Comparison of ENCODE assay signal across 26 mouse cellular contexts in genomic region chr3:90016626-90017025, GRCm38 (mm10). TPM values are rescaled to one million over a fixed set of nuclear protein-coding genes. Genes with fewer than 3 reads are reported as not detected.
A peak's percentile ranks its signal among the peaks of the same experiment; 100 is the strongest.
DNase-seq lines count a peak whose midpoint lies in the region; ATAC-seq and TF ChIP-seq lines count a peak whose summit lies in the region.
"Had no signal": no experiment of that assay in that cellular context is flagged by ENCODE, and none has a peak within 500 bp of the region (broad histone marks: within the 10 kb centered on the region; RNA-seq: fewer than 3 reads in every experiment).

No protein-coding gene starts in this region.

- no peak overlapping the region for H3K9ac ChIP-seq in MEL (ENCODE audit: control insufficient read depth, low read depth, low read length, poor library complexity, severe bottlenecking)
- H3K9ac ChIP-seq: embryonic facial prominence, embryonic 12.5 days; forebrain, embryonic 13.5 days; forebrain, embryonic 15.5 days; forebrain, postnatal 0 days had no signal

- H3K9me3 ChIP-seq in MEL (replicated peaks; ENCODE audit: insufficient read depth, low read length), result no peaks in the 10 kb centered on the region
- H3K9me3 ChIP-seq: embryonic facial prominence, embryonic 10.5 days; embryonic facial prominence, embryonic 12.5 days; forebrain, embryonic 13.5 days; forebrain, embryonic 15.5 days; G1E had no signal

- no peak for TF ChIP-seq RAD21 in MEL (IDR thresholded peaks at IDR 0.05; ENCODE audit: low read depth, low read length)

- DNase-seq in MEL (ENCODE audit: low read depth, low spot score), result peak; percentile 89
- DNase-seq in thymus, postnatal 25 days, result no peak
- no peak for DNase-seq in kidney, postnatal 25 days
- DNase-seq in cerebellum, postnatal 4 days (ENCODE audit: low spot score in 2 of 2), result no peak
- DNase-seq: adrenal gland, adult 8-10 months; adrenal gland, postnatal 14 days; adrenal gland, postnatal 36 days; B cell, adult 2 months; cerebellum, adult 11-12 months; cerebellum, adult 2 months; cerebellum, adult 9-10 months; cerebellum, postnatal 10 days; cerebellum, postnatal 36 days; embryo, embryonic 11 days; forebrain, postnatal 0 days had no signal

- ATAC-seq in common myeloid progenitor, adult 5-6 weeks (replicated peaks; ENCODE audit: low read depth, poor library complexity, severe bottlenecking), result 0 out of 2 replicates have a peak, but pooled peaks have one; percentile 22
- 0 out of 2 replicates have a peak, but pooled peaks have one; percentile 35 for ATAC-seq in monocyte, adult 5-6 weeks (replicated peaks; ENCODE audit: insufficient number of reproducible peaks, low FRiP score, low TSS enrichment, poor library complexity, severe bottlenecking)
- ATAC-seq: activated CD4-positive, CD25-positive, alpha-beta regulatory T cell, adult 4 months; CD4-positive, CD25-positive, alpha-beta regulatory T cell, adult 4 months; forebrain, embryonic 13.5 days; forebrain, embryonic 15.5 days; forebrain, postnatal 0 days; Patski had no signal

- peaks cover 32 to 80% of the 10 kb centered on the region in 2 experiments for H3K36me3 ChIP-seq in MEL (ENCODE audit: control insufficient read depth in 1 of 2, insufficient read depth in 2 of 2, low read length in 2 of 2)

- H3K4me1 ChIP-seq in MEL (ENCODE audit: control insufficient read depth in 1 of 2, insufficient read depth in 2 of 2, low read length in 2 of 2), result peaks cover 4 to 7% of the 10 kb centered on the region in 2 experiments
- H3K4me1 ChIP-seq: embryonic facial prominence, embryonic 10.5 days; embryonic facial prominence, embryonic 12.5 days; forebrain, embryonic 13.5 days; forebrain, embryonic 15.5 days had no signal

- H3K27me3 ChIP-seq in MEL (ENCODE audit: control insufficient read depth in 1 of 2, insufficient read depth in 2 of 2, low read length in 2 of 2), result no peaks in the 10 kb centered on the region
- H3K27me3 ChIP-seq: CH12.LX; embryonic facial prominence, embryonic 12.5 days; forebrain, embryonic 13.5 days; forebrain, embryonic 15.5 days; Patski had no signal

- peak; percentile 66 to 84 for TF ChIP-seq EP300 in MEL (IDR thresholded peaks at IDR 0.05; ENCODE audit: low read depth in 1 of 2, low read length in 2 of 2)

- H3K4me3 ChIP-seq in MEL (ENCODE audit: control insufficient read depth in 1 of 2, insufficient read depth in 1 of 2, low read depth in 2 of 2, low read length in 2 of 2), result no peak overlapping the region
- H3K4me3 ChIP-seq: embryonic facial prominence, embryonic 10.5 days; embryonic facial prominence, embryonic 12.5 days; forebrain, embryonic 13.5 days; forebrain, embryonic 15.5 days had no signal

- H3K27ac ChIP-seq in MEL (ENCODE audit: control insufficient read depth, low read depth, low read length), result no peak overlapping the region
- H3K27ac ChIP-seq: embryonic facial prominence, embryonic 10.5 days; embryonic facial prominence, embryonic 12.5 days; forebrain, embryonic 13.5 days; forebrain, embryonic 15.5 days had no signal

- no peak for TF ChIP-seq CTCF in MEL (IDR thresholded peaks at IDR 0.05 in 2 of 3, conservative IDR thresholded peaks at IDR 0.05 in 1 of 3; ENCODE audit: control insufficient read depth in 1 of 3, insufficient read depth in 1 of 3, low read depth in 2 of 3, low read length in 3 of 3, poor library complexity in 1 of 3, severe bottlenecking in 1 of 3)

- H3K79me2 ChIP-seq in MEL (ENCODE audit: control insufficient read depth, insufficient read depth, low read length, poor library complexity), result 0 out of 2 replicates have a peak, but pooled peaks cover 1% of the 10 kb centered on the region

- TF ChIP-seq POLR2A in MEL (IDR thresholded peaks at IDR 0.05; ENCODE audit: control insufficient read depth in 1 of 2, insufficient read depth in 1 of 2, low read depth in 1 of 2, low read length in 2 of 2, poor library complexity in 1 of 2), result peak in 1 of 2 experiments; percentile 4; a peak in 1 of 4 replicates

TF ChIP-seq in MEL, 35 proteins besides CTCF, POLR2A, EP300 and RAD21 (continues in another document):
- TF ChIP-seq ETS1 (IDR thresholded peaks at IDR 0.05; ENCODE audit: low read depth, low read length), result peak; percentile 88
- TF ChIP-seq CHD1 (IDR thresholded peaks at IDR 0.05; ENCODE audit: low read depth, low read length), result no peak
- no peak for TF ChIP-seq MAFK (IDR thresholded peaks at IDR 0.05; ENCODE audit: borderline replicate concordance, low read depth, low read length)
- no peak for TF ChIP-seq NRF1 (IDR thresholded peaks at IDR 0.05; ENCODE audit: insufficient read depth, low read depth, low read length, poor library complexity, severe bottlenecking)
- no peak for TF ChIP-seq CHD2 (IDR thresholded peaks at IDR 0.05; ENCODE audit: low read length)
- 0 out of 2 replicates have a peak, but pooled peaks have one; percentile 22 for TF ChIP-seq HCFC1 (IDR thresholded peaks at IDR 0.05; ENCODE audit: low read depth, low read length)
- TF ChIP-seq ELF1 (IDR thresholded peaks at IDR 0.05; ENCODE audit: low read depth, low read length), result peak; percentile 3; the same call in 1 of the 2 replicates
- TF ChIP-seq KAT2A (conservative IDR thresholded peaks at IDR 0.05; ENCODE audit: low read depth, low read length), result no peak
- no peak for TF ChIP-seq JUND (IDR thresholded peaks at IDR 0.05; ENCODE audit: low read depth, low read length)
- no peak for TF ChIP-seq E2F4 (IDR thresholded peaks at IDR 0.05; ENCODE audit: borderline replicate concordance, low read depth, low read length)
- no peak for TF ChIP-seq ZNF384 (IDR thresholded peaks at IDR 0.05; ENCODE audit: low read depth, low read length)
- TF ChIP-seq SMC3 (IDR thresholded peaks at IDR 0.05; ENCODE audit: low read depth, low read length), result no peak
- 0 out of 2 replicates have a peak, but pooled peaks have one; percentile 29 for TF ChIP-seq TBP (IDR thresholded peaks at IDR 0.05; ENCODE audit: low read depth, low read length)
- TF ChIP-seq MYC (IDR thresholded peaks at IDR 0.05; ENCODE audit: low read depth, low read length), result no peak
- TF ChIP-seq GATA1 (IDR thresholded peaks at IDR 0.05; ENCODE audit: low read depth, low read length), result peak; percentile 97
- TF ChIP-seq ZKSCAN1 (IDR thresholded peaks at IDR 0.05; ENCODE audit: low read depth, low read length), result no peak
- TF ChIP-seq RCOR1 (IDR thresholded peaks at IDR 0.05; ENCODE audit: low read depth, low read length), result peak; percentile 99
- no peak for TF ChIP-seq POLR2AphosphoS2 (IDR thresholded peaks at IDR 0.05; ENCODE audit: low read length)
- TF ChIP-seq USF1 (IDR thresholded peaks at IDR 0.05; ENCODE audit: low read depth, low read length), result 0 out of 2 replicates have a peak, but pooled peaks have one; percentile 2
- TF ChIP-seq ZC3H11A (IDR thresholded peaks at IDR 0.05; ENCODE audit: low read depth, low read length), result no peak; the same call in 1 of the 2 replicates
- TF ChIP-seq MYB (IDR thresholded peaks at IDR 0.05; ENCODE audit: low read depth, low read length), result no peak
- peak; percentile 82 for TF ChIP-seq MXI1 (IDR thresholded peaks at IDR 0.05; ENCODE audit: low read depth, low read length)
- no peak for TF ChIP-seq ZMIZ1 (IDR thresholded peaks at IDR 0.05; ENCODE audit: low read depth, low read length)
- peak; percentile 69 for TF ChIP-seq TCF12 (IDR thresholded peaks at IDR 0.05; ENCODE audit: low read depth, low read length)
- no peak for TF ChIP-seq MAZ (IDR thresholded peaks at IDR 0.05; ENCODE audit: low read depth, low read length)
- TF ChIP-seq MEF2A (IDR thresholded peaks at IDR 0.05; ENCODE audit: extremely low read depth, insufficient replicate concordance, low read depth, low read length, poor library complexity, severe bottlenecking), result no peak
- no peak for TF ChIP-seq MAX (IDR thresholded peaks at IDR 0.05; ENCODE audit: low read length)
- no peak for TF ChIP-seq USF2 (IDR thresholded peaks at IDR 0.05; ENCODE audit: borderline replicate concordance in 1 of 2, insufficient read depth in 1 of 2, low read depth in 1 of 2, low read length in 2 of 2)
- 0 out of 2 replicates have a peak, but pooled peaks have one; percentile 14 for TF ChIP-seq TAL1 (IDR thresholded peaks at IDR 0.05; ENCODE audit: low read length)
- no peak for TF ChIP-seq UBTF (IDR thresholded peaks at IDR 0.05; ENCODE audit: borderline replicate concordance, insufficient read depth, low read depth, low read length)
- TF ChIP-seq GABPA (IDR thresholded peaks at IDR 0.05; ENCODE audit: low read depth, low read length), result no peak

RNA-seq across cellular contexts. Expression of gene Hax1, which starts 18.0 kb away (rescaled TPM):
- 232 and 318 TPM in 2 replicates for total RNA-seq in MEL (2012; rRNA removed)
- polyA plus RNA-seq in MEL (2012; ENCODE audit: insufficient read depth in 1 of 2, insufficient read length in 2 of 2, low read depth in 1 of 2, low replicate concordance in 2 of 2, missing spikeins in 1 of 2), result 100 to 1,000 TPM in 1 of 2 experiments, not detected in 1; 322 TPM
- total RNA-seq in common myeloid progenitor, adult 5-6 weeks (2017), result 73.2 and 87.5 TPM in 2 replicates
- 44.9 to 89.5 TPM (median 54.6 TPM) in 3 replicates for total RNA-seq in monocyte, adult 5-6 weeks (2017)

RNA-seq across cellular contexts. Expression of gene 4933434E20Rik, which starts 34.8 kb away (rescaled TPM):
- 152 and 161 TPM in 2 replicates for total RNA-seq in MEL (2012; rRNA removed)
- polyA plus RNA-seq in MEL (2012; ENCODE audit: insufficient read depth in 1 of 2, insufficient read length in 2 of 2, low read depth in 1 of 2, low replicate concordance in 2 of 2, missing spikeins in 1 of 2), result 100 to 1,000 TPM; 184 to 227 TPM
- 28.8 and 34.0 TPM in 2 replicates for total RNA-seq in common myeloid progenitor, adult 5-6 weeks (2017)
- total RNA-seq in monocyte, adult 5-6 weeks (2017), result 71.0 to 80.3 TPM (median 79.6 TPM) in 3 replicates

RNA-seq across cellular contexts. Expression of gene Ubap2l, which starts 35.8 kb away (rescaled TPM):
- total RNA-seq in MEL (2012; rRNA removed), result 102 and 107 TPM in 2 replicates
- 100 to 1,000 TPM; 247 to 442 TPM for polyA plus RNA-seq in MEL (2012; ENCODE audit: insufficient read depth in 1 of 2, insufficient read length in 2 of 2, low read depth in 1 of 2, low replicate concordance in 2 of 2, missing spikeins in 1 of 2)
- total RNA-seq in common myeloid progenitor, adult 5-6 weeks (2017), result 180 and 186 TPM in 2 replicates
- total RNA-seq in monocyte, adult 5-6 weeks (2017), result 84.5 to 177 TPM (median 158 TPM) in 3 replicates

RNA-seq across cellular contexts. Expression of gene Atp8b2, which starts 53.3 kb away (rescaled TPM):
- 26.2 and 27.1 TPM in 2 replicates for total RNA-seq in MEL (2012; rRNA removed)
- polyA plus RNA-seq in MEL (2012; ENCODE audit: insufficient read depth in 1 of 2, insufficient read length in 2 of 2, low read depth in 1 of 2, low replicate concordance in 2 of 2, missing spikeins in 1 of 2), result 10 to 100 TPM in 1 of 2 experiments, not detected in 1; 44.7 TPM
- total RNA-seq in common myeloid progenitor, adult 5-6 weeks (2017), result 14.8 and 16.5 TPM in 2 replicates
- total RNA-seq in monocyte, adult 5-6 weeks (2017), result 67.8 to 132 TPM (median 89.1 TPM) in 3 replicates

RNA-seq across cellular contexts. Expression of gene Tpm3, which starts 55.8 kb away (rescaled TPM):
- total RNA-seq in MEL (2012; rRNA removed), result 274 and 314 TPM in 2 replicates
- 100 to 1,000 TPM; 205 to 273 TPM for polyA plus RNA-seq in MEL (2012; ENCODE audit: insufficient read depth in 1 of 2, insufficient read length in 2 of 2, low read depth in 1 of 2, low replicate concordance in 2 of 2, missing spikeins in 1 of 2)
- 718 and 782 TPM in 2 replicates for total RNA-seq in common myeloid progenitor, adult 5-6 weeks (2017)
- total RNA-seq in monocyte, adult 5-6 weeks (2017), result 927 to 1,272 TPM (median 1,055 TPM) in 3 replicates
